9 mouse cellular contexts compared by ENCODE assay signal in genomic region chrX:143482866-143483265, GRCm38 (mm10). TPM values are rescaled to one million over a fixed set of nuclear protein-coding genes. Genes with fewer than 3 reads are reported as not detected.
DNase-seq lines count a peak whose midpoint lies in the region; ATAC-seq lines count a peak whose summit lies in the region.
"Had no signal": no experiment of that assay in that cellular context is flagged by ENCODE, and none has a peak within 500 bp of the region (broad histone marks: within the 10 kb centered on the region; RNA-seq: fewer than 3 reads in every experiment).

No protein-coding gene starts in this region.

- ATAC-seq in embryonic facial prominence, embryonic 11.5 days (replicated peaks; ENCODE audit: insufficient number of reproducible peaks, low FRiP score, low TSS enrichment, low read depth), result peak; percentile 100
- ATAC-seq in intestine, embryonic 15.5 days, result peak; percentile 100
- ATAC-seq in megakaryocyte, adult 5-6 weeks (ENCODE audit: poor library complexity, severe bottlenecking), result peak; percentile 100

- H3K4me1 ChIP-seq in embryonic facial prominence, embryonic 11.5 days (ENCODE audit: control insufficient read depth, insufficient read depth, low read length), result no peaks in the 10 kb centered on the region
- H3K4me1 ChIP-seq in intestine, embryonic 15.5 days (replicated peaks), result no peaks in the 10 kb centered on the region
- H3K4me1 ChIP-seq: megakaryocyte, embryonic 14.5 days had no signal

- DNase-seq in adrenal gland, adult (ENCODE audit: inconsistent age in 2 of 2, low spot score in 1 of 2), result peak; percentile 89 to 100
- DNase-seq in embryonic facial prominence, embryonic 11.5 days (ENCODE audit: low spot score), result peak; percentile 100
- peak; percentile 100 for DNase-seq in gonadal fat pad, adult 2 months (ENCODE audit: low read depth)
- DNase-seq in left cerebral cortex, adult 9 months (ENCODE audit: low spot score in 2 of 2), result peak; percentile 98 to 100
- DNase-seq in right cerebral cortex, adult 2 months (ENCODE audit: low spot score in 2 of 2), result peak; percentile 90 to 100
- DNase-seq in urinary bladder, postnatal 14 days (ENCODE audit: low spot score), result peak; percentile 100

- no peak overlapping the region for H3K4me2 ChIP-seq in embryonic facial prominence, embryonic 11.5 days (ENCODE audit: low read depth, low read length)
- no peak overlapping the region for H3K4me2 ChIP-seq in intestine, embryonic 15.5 days (replicated peaks)

- no peak overlapping the region for H3K27ac ChIP-seq in embryonic facial prominence, embryonic 11.5 days (replicated peaks; ENCODE audit: low read depth, low read length)
- no peak overlapping the region for H3K27ac ChIP-seq in intestine, embryonic 15.5 days

- H3K27me3 ChIP-seq in embryonic facial prominence, embryonic 11.5 days (ENCODE audit: control insufficient read depth, insufficient read depth, low read length), result no peaks in the 10 kb centered on the region
- H3K27me3 ChIP-seq in intestine, embryonic 15.5 days (replicated peaks), result no peaks in the 10 kb centered on the region
- H3K27me3 ChIP-seq: megakaryocyte, embryonic 14.5 days had no signal

- no peaks in the 10 kb centered on the region for H3K36me3 ChIP-seq in embryonic facial prominence, embryonic 11.5 days (replicated peaks; ENCODE audit: control insufficient read depth, insufficient read depth, low read depth, low read length)
- no peaks in the 10 kb centered on the region for H3K36me3 ChIP-seq in intestine, embryonic 15.5 days

- H3K4me3 ChIP-seq in embryonic facial prominence, embryonic 11.5 days (ENCODE audit: low read depth, low read length), result no peak overlapping the region
- H3K4me3 ChIP-seq in intestine, embryonic 15.5 days (replicated peaks), result no peak overlapping the region
- H3K4me3 ChIP-seq: megakaryocyte, embryonic 14.5 days had no signal

- H3K9ac ChIP-seq in embryonic facial prominence, embryonic 11.5 days (replicated peaks; ENCODE audit: low read length), result no peak overlapping the region
- no peak overlapping the region for H3K9ac ChIP-seq in intestine, embryonic 15.5 days

- H3K9me3 ChIP-seq in embryonic facial prominence, embryonic 11.5 days (replicated peaks; ENCODE audit: control insufficient read depth, low read length), result no peaks in the 10 kb centered on the region
- H3K9me3 ChIP-seq in intestine, embryonic 15.5 days, result no peaks in the 10 kb centered on the region
- H3K9me3 ChIP-seq: megakaryocyte, embryonic 14.5 days had no signal

- 74% methylated on average over 3 of the region's 3 CpGs for WGBS in embryonic facial prominence, embryonic 11.5 days
- WGBS in intestine, embryonic 15.5 days, result 79% methylated on average over 3 of the region's 3 CpGs

RNA-seq across cellular contexts. Expression of gene Pak3, which starts 35.5 kb away (rescaled TPM):
- polyA plus RNA-seq in embryonic facial prominence, embryonic 11.5 days (2014; fragmentation: Nextera tagmentation; extraction: Ambion mirVana), result 27.4 and 33.3 TPM in 2 replicates
- polyA plus RNA-seq in gonadal fat pad, adult 2 months (2012; rRNA removed), result 0.15 and 0.19 TPM in 2 replicates
- polyA plus RNA-seq in intestine, embryonic 15.5 days (2015; fragmentation: Nextera tagmentation; extraction: Ambion mirVana), result 8.7 and 8.9 TPM in 2 replicates
- total RNA-seq in megakaryocyte, adult 5-6 weeks (2015), result not detected in 2 replicates
- total RNA-seq in megakaryocyte, adult 5-6 weeks (2017), result not detected in 2 replicates
